Mouse (Mus musculus): ENCODE measurements around the gene Gm29797.

The Gm29797 gene

DNA sequence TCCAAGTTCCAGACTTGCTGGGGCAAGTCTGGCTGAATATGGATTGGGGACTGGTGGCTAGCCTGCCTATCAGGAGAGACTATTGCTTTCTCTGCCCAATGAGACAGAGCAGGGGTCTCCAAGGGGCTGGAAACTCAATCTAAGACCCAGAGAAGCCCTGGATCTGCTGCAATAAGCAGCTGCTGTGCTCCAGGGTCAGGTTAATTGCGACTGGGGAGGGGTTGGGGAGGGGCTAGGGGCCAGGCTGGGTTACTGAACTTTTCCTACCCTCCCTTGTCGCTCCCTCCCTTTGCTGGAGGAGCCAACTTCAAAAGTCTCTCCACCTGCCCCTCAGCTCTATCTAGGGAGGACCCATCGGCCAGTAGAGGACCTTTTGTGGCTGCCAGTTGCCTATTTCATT is at the start of gene Gm29797:
Gene Gm29797, plus strand, starts transcription at position 301 of the 400 bp plus-strand sequence.
- no peak for DNase-seq (ENCODE audit: low read depth in 2 of 2, low spot score in 2 of 2)

DNA sequence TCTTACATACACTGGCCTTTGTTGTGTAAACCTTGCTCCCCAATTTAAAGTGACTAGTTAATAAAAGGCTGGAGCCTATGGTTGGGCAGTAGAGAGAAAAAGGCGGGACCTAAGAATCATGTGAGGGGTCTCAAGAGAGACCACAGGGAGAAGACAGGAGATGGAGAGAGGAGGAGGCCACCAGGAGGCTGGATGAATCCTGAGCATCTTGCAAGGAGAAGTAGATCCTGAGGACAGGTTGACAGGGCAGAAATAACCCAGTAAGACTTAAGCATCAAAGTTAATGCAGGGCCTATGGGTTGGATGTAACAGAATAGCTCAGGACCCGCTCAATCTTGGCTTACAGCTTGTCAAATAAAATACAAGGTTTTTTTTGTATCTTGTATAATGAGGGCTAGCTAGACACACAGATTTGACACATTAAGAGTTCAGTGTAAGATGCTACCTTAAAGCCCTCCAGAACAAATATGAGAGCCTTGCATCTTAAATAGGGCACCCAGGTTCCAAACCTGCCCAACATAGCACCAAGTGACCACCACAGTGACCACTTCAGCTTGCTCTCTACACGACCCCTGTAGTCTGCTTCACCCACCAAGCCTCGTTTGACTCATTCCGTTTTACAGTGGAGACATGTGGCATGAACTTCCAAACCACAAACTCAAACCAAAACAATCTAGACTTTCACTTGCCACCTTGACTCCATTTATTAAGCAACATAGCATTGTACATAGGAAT is 37.9 kb upstream of the Gm29797 start:
- DNase-seq (ENCODE audit: low read depth in 2 of 2, low spot score in 2 of 2), result no peak

DNA sequence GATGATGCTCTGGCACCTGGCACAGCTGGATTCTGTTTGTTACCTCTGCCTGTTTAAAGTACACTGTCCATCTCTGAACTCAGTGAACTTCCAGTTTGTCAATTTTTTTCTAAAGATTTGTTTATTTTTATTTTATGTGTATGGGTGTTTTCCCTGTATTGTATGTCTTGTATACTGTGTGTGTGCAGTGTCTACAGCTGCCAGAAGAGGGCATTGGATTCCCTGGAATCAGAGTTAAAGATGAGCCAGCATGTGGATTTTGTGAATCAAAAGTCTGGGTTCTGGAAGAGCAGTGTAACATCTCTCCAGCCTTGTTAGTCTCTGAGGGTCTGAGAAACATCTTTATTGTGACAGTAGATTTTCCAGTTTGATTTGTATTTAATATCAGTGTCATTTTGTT is 33.4 kb upstream of the Gm29797 start:
- DNase-seq (ENCODE audit: low read depth in 2 of 2, low spot score in 2 of 2), result no peak

DNA sequence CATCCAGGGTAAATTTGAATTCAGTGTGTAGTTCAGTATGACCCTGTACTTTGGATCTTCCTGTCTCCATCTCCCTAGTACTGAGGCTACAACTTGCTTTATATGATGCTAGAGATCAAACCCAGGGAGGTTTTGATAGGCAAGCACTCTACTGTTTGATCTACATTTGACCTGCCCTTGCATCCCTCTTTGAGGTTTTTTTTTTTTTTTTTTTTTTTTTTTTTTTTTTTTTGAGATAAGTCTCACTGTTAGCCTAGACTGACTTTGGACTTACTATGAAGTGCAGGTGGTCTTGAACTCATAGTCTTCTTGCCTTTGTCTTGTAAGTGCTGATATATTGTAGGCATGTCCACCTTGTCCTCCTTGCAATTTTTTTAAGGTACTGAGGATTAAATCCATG is 28.4 kb upstream of the Gm29797 start:
- DNase-seq (ENCODE audit: low read depth in 2 of 2, low spot score in 2 of 2), result no peak

DNA sequence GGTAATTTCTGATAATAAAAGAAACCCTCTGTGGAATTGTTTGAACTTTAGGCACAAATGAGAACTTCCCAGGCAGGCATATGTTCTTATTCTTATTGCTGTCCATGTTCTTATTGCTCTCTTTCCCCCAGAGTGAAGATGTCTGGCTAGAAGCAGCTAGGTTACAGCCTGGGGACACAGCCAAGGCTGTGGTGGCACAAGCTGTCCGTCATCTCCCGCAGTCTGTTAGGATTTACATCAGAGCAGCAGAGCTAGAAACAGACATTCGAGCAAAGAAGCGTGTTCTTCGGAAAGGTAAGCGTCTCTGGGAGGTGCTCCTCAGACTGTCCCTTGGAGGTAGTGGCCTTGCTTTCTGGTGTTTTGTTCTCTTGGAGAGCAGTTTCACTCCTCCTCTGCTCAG is 24.2 kb upstream of the Gm29797 start:
- no peak for DNase-seq (ENCODE audit: low read depth in 2 of 2, low spot score in 2 of 2)

DNA sequence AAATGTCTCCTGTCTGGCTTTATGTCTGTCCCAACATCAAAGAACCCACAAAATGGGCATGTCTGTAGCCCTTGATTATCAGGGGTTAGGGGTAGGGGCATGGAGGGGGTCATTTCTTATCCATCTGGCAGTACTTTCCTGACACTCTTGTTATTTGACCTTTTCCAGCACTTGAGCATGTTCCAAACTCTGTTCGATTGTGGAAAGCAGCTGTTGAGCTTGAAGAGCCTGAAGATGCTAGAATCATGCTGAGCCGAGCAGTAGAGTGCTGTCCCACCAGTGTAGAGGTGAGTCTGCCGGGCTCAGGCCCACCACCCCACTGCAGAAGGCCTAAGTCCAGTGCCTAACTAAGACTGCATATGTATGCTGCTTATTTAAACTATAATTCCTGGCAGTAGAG is 21.0 kb upstream of the Gm29797 start:
- DNase-seq (ENCODE audit: low read depth in 2 of 2, low spot score in 2 of 2), result no peak

DNA sequence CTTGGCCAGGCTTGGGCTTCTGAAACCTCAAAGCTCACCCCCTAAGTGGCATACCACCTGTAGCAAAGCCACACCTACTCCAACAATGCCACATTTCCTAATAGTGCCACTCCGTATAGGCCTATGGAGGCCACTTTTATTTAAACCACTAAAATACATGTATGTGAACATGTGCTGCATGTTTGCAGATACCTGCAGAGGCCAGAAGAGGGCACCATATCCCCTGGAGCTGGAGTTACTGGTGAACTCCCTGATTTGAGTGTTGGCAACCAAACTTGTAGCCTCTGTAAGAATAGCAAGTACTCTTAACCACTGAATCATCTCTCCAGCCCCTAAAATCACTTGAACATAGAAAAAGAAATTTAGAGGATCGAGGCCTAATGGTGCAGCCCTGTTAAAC is 12.5 kb upstream of the Gm29797 start:
- DNase-seq (ENCODE audit: low read depth in 2 of 2, low spot score in 2 of 2), result peak; percentile 28 to 47

DNA sequence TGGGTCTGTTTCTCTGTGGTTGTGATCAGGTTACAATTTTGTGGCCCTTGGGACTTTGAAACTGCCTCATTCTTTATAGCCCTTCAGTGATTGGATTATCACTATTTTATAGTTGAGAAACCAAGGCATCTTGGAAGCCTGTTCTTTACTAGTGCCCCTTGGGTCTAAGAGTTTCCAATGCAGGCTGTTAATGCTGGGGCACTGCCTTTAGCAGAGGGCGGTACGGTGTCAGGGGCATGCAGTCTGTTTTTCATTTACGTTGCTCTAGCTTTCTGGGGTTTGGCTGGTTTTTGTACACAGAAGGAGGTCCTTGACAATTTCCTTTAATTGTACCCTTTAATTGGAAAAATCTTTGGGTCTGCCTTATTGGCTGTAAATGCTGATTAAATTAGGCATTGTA is 11.2 kb upstream of the Gm29797 start:
- no peak for DNase-seq (ENCODE audit: low read depth in 2 of 2, low spot score in 2 of 2)

DNA sequence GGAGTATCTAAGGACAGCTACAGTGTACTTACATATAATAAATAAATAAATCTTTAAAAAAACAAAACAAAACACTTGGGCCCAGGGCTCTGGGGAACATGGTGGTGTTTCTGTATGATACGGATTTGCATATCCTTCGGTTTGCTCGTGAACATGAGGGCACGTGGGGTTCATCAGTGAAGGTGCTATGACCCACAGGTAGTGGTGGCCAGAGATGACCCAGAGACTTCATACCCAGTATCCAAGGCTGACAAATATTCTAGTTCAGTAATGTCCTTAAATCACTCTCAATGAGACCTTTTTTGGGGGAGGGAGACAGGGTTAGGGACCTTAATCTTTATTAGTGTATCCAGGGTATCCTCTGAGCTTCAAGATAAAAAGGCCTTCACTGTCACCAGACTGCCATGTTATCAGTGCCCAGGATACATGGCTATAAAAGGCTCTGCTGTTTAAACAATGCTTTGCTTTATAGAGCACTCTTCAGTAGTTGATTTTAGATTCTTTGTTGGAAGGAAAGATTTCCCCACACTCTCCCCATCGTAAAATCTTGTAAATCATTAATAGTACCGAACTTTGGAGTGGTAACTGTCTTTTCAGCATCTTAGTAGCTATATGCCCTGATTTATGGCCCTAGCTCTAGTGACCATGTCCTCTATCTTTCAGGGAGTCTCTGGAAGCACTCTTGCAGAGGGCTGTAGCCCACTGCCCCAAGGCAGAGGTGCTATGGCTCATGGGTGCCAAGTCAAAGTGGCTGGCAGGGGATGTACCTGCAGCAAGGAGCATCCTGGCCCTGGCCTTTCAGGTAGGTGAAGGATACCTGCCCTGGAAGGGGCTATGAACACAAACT is 10.0 kb upstream of the Gm29797 start:
- DNase-seq (ENCODE audit: low read depth in 2 of 2, low spot score in 2 of 2), result no peak

DNA sequence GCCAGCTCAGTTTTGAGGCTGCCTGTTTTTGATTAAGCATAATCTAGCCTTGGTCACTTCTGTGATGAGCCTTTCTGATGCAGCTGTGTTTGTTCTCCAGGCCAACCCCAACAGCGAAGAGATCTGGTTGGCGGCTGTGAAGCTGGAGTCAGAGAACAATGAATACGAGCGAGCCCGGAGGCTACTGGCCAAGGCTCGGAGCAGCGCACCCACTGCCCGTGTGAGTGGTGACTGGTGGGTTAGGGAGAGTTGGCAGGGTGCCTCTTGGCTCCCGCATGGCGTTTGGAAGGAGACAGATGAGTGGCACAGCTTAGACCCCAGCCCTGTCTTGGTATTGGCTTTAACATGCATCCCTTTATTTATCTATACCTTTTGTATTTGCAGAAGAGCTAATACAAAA is 7.9 kb upstream of the Gm29797 start:
- no peak for DNase-seq (ENCODE audit: low read depth in 2 of 2, low spot score in 2 of 2)

DNA sequence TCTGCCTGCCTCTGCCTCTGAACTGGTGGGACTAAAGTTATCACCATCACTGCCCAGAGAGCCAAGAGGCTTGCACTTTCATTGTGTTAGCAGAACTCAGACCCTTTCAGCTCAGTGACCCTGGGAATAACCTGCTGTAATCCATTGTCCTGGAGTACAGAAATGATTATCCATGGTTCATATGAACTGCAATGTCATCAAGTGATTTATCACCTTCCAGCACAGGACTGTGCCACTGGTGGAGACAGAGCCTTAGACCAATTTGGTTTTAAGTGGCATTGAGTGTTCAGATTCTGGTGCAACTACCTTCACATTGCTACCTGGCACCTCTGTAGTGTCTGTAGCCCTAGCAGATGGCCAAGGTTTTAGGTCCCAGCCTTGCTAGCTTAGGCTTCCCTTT is 3.8 kb upstream of the Gm29797 start:
- no peak for DNase-seq (ENCODE audit: low read depth in 2 of 2, low spot score in 2 of 2)

DNA sequence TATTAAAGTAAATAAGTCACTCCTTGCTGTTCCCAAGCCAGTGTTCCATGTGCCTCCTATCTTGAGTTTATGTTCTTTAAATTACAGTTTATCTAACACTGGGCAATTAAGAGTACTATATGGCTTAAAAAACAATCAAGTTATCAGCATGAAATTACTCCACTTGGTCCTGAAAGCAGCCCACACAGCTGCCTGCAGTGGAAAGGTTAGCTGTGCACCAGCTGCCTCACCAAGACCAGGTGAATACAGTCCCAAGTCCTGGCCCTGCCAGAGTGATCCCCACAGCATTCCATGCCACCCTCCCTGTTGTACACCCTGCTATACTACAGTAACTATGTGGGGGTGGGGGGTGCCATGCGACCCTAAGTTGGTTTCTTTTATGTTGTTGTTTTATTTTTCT is 3.3 kb upstream of the Gm29797 start:
- DNase-seq (ENCODE audit: low read depth in 2 of 2, low spot score in 2 of 2), result no peak

DNA sequence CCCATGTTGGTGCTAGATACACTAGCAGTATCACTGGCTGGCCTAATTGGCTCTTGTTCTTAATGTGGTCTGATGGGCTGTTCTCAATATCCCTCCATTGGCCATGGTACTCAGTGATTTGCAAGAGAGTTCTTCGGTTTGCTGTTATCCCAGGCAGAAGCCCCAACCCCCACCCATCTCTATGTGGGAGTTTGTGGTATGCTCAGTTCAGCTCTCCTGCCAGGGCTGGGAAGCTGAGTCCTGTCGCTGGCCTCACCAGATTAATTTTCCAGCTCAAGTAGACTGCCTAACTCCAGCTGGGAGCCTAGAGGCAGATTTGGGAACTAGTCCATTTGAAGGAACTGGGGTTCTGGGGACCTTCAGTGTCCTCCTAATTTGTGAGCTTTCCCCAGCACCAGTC is 607 bp downstream of the Gm29797 start:
- DNase-seq (ENCODE audit: low read depth in 2 of 2, low spot score in 2 of 2), result no peak

DNA sequence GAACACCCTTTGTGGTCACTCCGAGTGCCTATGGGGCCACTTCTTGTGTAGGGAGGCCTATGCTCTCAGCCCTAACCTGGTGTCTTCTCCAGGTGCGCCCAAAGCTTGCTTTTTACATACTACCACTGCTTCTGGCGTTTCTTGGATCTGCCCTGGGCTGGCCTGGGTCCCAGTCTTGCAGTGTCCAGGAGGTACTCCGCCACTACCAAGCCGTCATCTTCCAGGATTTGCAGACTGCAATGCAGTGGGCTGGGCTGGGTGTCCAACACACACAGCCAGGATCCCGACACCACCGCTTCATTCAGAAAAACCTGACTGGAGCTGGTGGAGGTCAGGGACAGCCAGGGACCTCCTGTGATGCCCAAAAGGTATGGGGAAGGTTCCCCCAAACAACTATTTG is 1.7 kb downstream of the Gm29797 start:
- DNase-seq (ENCODE audit: low read depth in 2 of 2, low spot score in 2 of 2), result no peak

DNA sequence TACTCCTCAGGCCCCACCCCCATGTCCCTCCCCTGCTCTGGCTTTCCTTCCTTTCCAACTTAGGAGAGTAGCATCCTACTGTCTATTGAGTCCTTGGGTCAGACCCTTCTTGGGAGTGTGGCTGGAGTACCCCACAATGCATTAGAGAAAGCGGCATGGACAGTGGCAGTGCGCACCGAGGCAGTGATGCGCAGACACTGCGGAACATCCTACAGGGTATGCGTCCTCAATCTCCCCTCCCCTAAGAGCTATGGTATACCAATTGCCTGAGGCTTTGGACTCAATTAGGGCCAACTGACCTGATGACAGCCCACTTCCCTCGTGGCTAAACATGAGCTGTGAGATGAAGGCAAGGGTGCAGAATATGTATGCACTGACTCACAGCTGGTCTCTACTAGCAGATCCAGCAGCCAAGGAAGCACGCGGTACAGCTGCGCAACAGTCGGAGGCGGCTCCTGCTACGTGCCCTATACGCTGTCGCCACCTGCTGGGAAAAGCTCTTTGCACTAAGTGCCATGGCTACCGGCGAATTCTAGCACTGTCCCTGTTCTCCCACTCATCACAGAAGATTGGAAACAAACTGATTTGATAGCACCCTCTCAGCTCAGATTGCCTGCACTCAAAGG is 2.2 kb downstream of the Gm29797 start:
- peak; percentile 13 to 33 for DNase-seq (ENCODE audit: low read depth in 2 of 2, low spot score in 2 of 2)

DNA sequence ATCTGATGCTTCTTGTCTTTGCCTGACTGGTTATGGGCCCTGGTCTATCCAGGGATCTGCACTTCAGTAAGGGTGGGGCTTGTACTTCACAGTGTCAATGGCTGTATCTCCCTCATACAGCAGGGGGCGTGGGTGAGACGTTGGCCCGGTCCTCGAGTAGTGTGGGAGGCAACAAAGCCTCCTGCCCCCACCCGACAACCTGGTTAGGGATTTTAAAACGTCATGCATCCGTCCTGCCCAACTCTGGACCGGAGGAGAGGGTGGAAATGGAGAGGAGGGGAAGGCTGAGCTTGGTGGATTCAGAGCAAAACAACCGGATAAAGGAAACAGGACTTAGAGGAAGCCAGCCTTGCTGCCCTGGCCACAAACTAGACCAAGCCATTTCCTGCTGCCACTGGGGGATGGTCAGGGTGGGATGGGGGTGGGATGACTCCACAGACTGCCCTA is 2.8 kb downstream of the Gm29797 start:
- peak; percentile 76 to 83 for DNase-seq (ENCODE audit: low read depth in 2 of 2, low spot score in 2 of 2)

DNA sequence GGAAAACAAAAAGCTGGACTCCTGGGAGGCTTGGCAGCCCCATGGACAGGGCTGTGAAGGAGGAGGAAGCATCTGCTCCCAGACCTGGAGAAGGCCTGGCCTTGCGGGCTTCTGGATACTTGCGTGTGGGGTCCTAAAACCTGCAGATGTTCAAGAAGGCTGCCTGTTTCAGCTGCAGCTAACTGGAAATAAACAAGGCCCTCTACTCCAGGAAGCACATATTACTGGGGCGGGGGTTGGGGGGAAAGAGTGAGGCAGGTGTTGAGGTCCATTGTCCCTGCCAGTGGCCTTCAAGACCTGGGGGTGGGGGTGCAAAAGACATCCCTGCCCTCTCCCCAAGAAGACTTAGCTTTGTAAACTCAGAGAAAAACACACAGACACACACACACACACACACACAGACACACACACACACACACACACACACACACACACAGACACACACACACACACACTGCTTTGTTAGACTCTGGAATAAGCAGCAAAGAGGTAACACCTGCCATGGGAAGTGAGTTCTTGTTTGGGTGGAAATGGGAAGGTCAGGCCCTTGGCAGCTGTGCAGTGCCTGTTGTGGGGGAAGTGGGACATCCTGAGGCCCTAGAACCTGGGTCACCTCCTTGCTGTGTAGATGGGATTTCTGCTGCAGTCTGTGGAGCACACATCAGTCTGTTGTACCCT is 5.9 kb downstream of the Gm29797 start:
- no peak for DNase-seq (ENCODE audit: low read depth in 2 of 2, low spot score in 2 of 2)

DNA sequence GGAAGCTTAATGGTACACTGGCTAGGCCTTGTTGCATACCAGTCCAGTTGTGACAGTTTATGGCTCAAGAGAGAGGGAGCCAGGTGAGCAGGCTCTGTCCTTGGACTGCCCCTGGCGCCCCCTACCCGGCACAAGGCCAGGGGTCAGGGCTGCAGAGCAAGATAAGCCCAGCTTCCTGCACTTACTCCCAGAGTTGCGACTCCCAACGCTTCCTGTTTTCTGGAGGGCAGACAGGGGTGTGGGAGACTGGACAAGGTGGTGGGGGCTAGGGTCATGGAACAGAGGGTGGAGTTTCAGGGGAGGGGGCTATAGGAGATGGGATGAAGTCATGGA is 6.4 kb downstream of the Gm29797 start:
- DNase-seq (ENCODE audit: low read depth in 2 of 2, low spot score in 2 of 2), result no peak

DNA sequence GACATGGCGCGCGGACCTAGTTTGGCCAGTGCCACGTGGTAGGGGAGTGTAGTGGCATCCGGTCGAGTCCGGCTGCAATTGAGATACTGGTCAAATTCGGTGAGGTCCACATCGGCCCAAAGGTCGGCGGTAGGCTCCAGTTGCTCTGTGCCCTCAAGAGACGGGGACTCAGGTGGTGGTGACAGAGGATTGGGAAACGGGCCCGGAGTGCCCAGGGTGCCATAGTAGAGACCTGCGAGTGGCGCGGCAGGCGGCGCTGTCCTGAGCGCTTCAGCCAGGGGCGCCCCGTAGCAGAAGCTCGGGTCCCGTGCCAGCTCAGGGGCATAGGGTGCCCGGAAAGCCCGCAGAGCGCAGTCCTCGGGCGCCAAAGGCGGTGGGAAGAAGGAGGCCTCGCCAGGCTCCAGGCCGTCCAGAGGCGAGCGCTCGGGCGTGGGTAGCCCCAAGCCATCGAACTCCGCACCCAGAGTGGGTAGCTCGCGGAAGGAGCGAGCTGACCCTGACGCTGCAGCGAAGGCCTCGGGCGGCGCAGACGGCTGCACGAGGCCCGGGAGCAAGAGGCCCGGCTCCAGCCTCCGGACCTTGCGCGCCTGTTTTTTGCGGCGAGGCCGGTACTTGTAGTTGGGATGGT is 13.6 kb downstream of the Gm29797 start:
- DNase-seq (ENCODE audit: low read depth in 2 of 2, low spot score in 2 of 2), result no peak

DNA sequence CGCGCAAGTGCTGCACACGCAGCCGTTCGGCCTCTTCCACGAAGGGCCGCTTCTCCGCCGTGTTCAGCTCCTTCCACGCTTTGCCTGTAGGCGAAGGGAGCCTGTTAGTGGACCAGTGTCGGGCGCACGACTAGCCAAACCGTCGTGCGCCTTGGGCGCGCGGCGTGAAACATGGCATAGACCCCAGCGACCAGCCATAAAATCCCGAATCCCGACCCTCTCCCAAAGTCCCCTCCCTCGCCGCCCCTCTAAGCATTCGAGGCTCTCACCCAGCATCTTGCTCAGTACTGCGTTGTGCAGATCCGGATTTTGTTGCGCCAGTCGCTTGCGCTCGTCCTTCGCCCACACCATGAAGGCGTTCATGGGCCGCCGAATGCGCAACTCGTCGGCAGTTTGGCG is 14.1 kb downstream of the Gm29797 start:
- DNase-seq (ENCODE audit: low read depth in 2 of 2, low spot score in 2 of 2), result no peak

DNA sequence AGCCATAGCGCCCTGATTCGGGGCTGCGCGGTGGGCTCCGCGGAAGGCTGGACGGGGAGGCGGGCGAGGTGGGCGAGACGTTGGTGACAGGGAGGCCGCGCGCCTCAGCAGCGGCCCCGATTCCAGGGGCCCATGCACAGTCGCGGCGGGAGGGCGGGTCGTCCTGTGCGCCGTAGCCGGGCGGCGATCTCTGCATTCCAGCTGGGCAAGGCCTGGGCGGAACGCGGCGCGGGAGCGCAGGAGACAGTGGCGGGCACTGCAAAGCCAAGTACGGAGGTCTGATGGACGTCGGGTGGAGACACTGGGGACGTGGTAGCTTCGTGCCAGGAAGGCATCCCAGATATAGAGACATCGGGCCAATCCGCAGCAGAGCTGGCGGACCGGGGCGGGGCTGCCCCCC is 14.5 kb downstream of the Gm29797 start, which contains the start of gene Sox18:
Gene Sox18, minus strand, starts transcription at position 315 of the 400 bp plus-strand sequence.
- no peak for DNase-seq (ENCODE audit: low read depth in 2 of 2, low spot score in 2 of 2)
